Mouse (Mus musculus): Measurements from ENCODE around the gene Mical3. TPM values are rescaled to one million over a fixed set of nuclear protein-coding genes. Genes with fewer than 3 reads are reported as not detected.

The Mical3 gene
- polyA plus RNA-seq, 1 experiment from 2014 or later = 20.0 TPM

GRCm38 (mm10) chr6:120943079-120943478 is 187.7 kb downstream of the Mical3 start:
- Histone ChIP-seq H3K9ac (no peak overlapping the region), H3K4me3 (no peak overlapping the region), H3K27ac (no peak overlapping the region), H3K36me3 (peaks cover 15% of the 10 kb centered on the region), H3K4me1 (no peaks in the 10 kb centered on the region), H3K27me3 (no peaks in the 10 kb centered on the region), H3K4me2 (no peak overlapping the region), H3K9me3 (no peaks in the 10 kb centered on the region)
- no peak for ATAC-seq (ENCODE audit: borderline replicate concordance, extremely low read depth, low FRiP score, low TSS enrichment)
- WGBS = 64% methylated on average over 2 of the region's 2 CpGs

DNA sequence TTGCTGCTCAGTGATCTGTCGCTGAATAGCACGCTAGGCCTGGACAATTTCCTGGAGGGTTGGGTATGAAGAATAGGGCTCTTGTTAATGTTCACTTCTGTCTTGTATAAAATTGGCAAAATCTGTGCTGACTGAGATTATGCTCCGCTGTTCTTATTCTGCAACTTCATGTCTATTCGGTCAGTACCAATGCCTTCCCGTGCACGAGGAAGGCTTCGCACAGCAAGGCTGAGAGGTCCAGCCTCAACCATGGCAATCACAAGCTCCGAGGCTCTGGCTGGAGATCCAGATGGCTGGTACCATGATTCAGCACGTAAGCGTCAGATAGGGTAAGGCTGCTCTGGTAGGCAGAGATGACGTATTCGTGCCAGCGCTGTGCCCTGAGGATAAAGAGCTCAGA is 189.2 kb downstream of the Mical3 start:
- no peak overlapping the region for H3K9ac ChIP-seq
- H3K27me3 ChIP-seq = no peaks in the 10 kb centered on the region
- H3K27ac ChIP-seq = no peak overlapping the region
- no peak for ATAC-seq (ENCODE audit: borderline replicate concordance, extremely low read depth, low FRiP score, low TSS enrichment)
- H3K36me3 ChIP-seq = peaks cover 9% of the 10 kb centered on the region; the same call in 1 of the 2 replicates
- WGBS = 94% methylated on average over 13 of the region's 13 CpGs
- H3K4me1 ChIP-seq = no peaks in the 10 kb centered on the region
- H3K4me3 ChIP-seq = no peak overlapping the region
- H3K4me2 ChIP-seq = no peak overlapping the region
- no peaks in the 10 kb centered on the region for H3K9me3 ChIP-seq

DNA sequence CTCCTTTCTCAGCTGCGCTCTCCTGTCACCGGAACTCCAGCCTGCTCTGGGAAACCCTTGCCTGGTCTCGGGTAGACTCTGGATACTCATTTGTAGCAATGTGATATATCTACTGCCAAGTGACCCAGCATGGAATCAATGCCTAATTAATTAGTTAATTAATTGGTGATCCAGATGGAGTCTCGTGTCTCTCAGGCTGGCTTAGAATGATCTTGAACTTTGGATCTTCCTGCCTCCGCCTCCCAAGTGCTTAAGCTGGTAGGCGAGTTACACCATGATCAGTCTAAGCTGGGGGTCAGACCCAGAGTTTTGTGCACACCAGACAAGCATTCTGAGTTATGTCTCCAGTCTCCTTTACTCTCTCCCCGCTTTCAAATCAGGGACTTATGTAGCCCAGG is 189.7 kb downstream of the Mical3 start:
- WGBS = 82% methylated on average over 7 of the region's 7 CpGs
- Histone ChIP-seq H3K36me3 (peaks cover 9% of the 10 kb centered on the region; the same call in 1 of the 2 replicates), H3K4me1 (no peaks in the 10 kb centered on the region), H3K27ac (no peak overlapping the region), H3K27me3 (no peaks in the 10 kb centered on the region), H3K4me3 (no peak overlapping the region), H3K9ac (no peak overlapping the region), H3K9me3 (no peaks in the 10 kb centered on the region), H3K4me2 (no peak overlapping the region)
- ATAC-seq (ENCODE audit: borderline replicate concordance, extremely low read depth, low FRiP score, low TSS enrichment) = no peak

DNA sequence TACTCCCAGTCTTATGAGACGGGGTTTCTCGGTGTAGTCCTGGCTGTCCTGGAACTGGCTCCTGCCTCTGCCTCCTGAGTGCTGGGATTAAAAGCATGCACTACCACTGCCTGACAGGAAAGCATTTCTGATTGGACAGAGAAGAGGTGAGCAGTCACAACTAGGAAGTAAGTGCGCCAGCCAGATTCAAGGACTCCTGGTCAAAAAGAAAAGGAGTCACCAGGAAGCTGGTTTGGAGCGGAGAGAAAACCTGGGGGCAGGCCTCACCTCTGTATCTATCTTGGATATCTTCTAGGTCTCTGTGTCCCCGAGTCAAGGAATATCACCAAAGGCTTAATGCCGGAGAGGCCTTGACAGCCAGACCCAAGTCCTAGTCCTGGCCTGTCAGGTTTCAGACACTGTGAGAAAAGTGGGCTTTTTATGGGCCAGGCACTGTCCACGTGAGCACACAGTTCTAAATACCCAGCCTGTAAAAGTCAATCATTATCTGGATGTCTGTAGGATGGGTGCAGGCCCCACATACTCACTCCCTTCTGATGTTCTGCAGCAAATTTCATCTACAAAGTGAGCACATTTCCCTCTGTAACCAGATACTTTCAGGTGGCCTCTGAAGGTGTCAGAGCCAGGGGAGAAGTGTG is 190.2 kb downstream of the Mical3 start:
- ATAC-seq (ENCODE audit: borderline replicate concordance, extremely low read depth, low FRiP score, low TSS enrichment) = no peak
- Histone ChIP-seq H3K9ac (no peak overlapping the region), H3K4me1 (no peaks in the 10 kb centered on the region), H3K9me3 (no peaks in the 10 kb centered on the region), H3K4me2 (no peak overlapping the region), H3K4me3 (no peak overlapping the region), H3K27me3 (no peaks in the 10 kb centered on the region), H3K36me3 (peaks cover 9% of the 10 kb centered on the region; the same call in 1 of the 2 replicates), H3K27ac (no peak overlapping the region)
- WGBS = 84% methylated on average over 7 of the region's 7 CpGs

DNA sequence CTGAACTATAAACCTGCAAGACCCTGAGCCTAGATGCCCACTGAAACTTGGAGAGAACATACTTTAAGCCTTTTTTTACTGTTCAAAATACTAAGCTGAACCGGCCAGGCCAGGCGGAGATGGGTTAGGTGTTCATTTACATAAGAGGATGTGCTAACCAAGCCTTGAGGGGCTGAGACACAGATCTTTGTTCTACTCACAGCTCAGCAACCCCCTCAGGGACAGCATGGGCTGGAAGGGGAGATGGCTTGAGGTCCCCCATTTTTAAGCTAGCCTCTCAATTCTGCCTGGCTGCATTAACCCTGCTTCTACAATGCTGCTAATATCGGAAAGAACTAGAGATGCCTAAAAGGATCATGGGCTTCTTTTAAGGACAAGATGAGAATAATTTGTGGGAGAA is 191.0 kb downstream of the Mical3 start:
- no peak for ATAC-seq (ENCODE audit: borderline replicate concordance, extremely low read depth, low FRiP score, low TSS enrichment)
- no peak overlapping the region for H3K27ac ChIP-seq
- H3K4me3 ChIP-seq = no peak overlapping the region
- H3K27me3 ChIP-seq = no peaks in the 10 kb centered on the region
- no peak overlapping the region for H3K4me2 ChIP-seq
- H3K36me3 ChIP-seq = peaks cover 4% of the 10 kb centered on the region; the same call in 1 of the 2 replicates
- no peaks in the 10 kb centered on the region for H3K4me1 ChIP-seq
- no peaks in the 10 kb centered on the region for H3K9me3 ChIP-seq
- no peak overlapping the region for H3K9ac ChIP-seq
- WGBS = 78% methylated on average over 3 of the region's 3 CpGs

DNA sequence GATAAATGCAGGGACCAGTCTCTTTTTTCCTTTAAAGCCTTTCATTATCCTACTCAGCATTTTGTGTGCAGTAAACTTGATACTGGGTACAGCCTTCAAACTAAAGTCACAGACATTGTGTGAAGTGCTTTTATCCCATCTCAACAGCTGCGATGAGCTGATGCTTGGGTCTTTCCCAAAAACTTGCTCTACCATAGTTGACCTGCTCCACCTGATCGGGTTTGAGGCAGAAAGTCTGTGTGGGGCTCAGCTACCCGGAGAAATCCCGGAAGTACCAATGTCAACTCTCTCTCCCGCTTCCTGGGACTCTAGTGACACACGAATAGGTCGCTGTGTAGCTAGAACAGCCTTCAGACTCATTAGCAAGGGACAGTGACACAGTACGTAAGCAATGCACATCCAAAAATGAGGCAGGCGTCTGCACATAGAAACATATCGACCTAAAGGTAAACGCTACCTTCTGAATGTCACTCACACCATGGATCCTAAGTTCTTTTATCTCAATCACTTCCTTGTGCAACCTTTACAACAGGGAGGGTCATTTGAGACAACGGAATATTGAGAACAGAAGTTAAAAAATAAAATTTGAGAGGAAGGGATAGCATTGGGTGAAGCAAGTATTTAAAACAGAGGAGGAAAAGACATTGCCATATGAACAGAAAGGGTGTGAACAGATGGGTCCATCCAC is 191.9 kb downstream of the Mical3 start:
- Histone ChIP-seq H3K4me1 (no peaks in the 10 kb centered on the region), H3K36me3 (peaks cover 6% of the 10 kb centered on the region), H3K9me3 (no peaks in the 10 kb centered on the region), H3K4me2 (no peak overlapping the region), H3K27ac (no peak overlapping the region), H3K27me3 (no peaks in the 10 kb centered on the region), H3K4me3 (no peak overlapping the region), H3K9ac (no peak overlapping the region)
- 77% methylated on average over 12 of the region's 12 CpGs for WGBS
- ATAC-seq (ENCODE audit: borderline replicate concordance, extremely low read depth, low FRiP score, low TSS enrichment) = no peak

DNA sequence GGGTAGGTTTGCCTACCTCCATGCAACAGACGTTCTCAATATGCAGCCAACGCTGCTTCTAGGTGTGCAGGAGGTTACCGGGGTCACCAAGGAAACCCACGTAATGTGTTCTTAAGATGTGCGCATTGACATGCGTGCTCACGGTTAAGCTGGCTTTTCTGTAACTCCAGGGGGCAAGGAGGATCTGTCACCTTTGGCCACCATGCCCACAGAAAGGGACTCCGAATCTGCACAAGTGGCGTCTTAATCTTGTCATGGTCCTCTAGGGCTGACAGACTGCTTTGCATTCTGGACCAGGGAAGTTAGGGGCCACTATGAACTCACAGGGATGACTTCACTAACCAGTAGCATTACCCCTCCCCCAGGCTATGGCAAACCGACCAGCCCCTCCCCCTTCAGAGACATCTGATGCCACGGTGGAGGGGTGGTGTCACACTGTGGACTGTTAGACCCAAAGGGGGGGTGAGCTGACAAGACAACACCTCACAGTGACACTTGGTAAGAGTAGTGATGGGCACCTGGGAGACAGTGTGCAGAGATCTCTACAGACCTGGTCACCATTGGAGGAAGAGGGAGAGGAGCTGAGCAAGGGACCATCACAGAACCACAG is 192.7 kb downstream of the Mical3 start:
- H3K4me2 ChIP-seq = no peak overlapping the region
- no peak overlapping the region for H3K27ac ChIP-seq
- peaks cover 9% of the 10 kb centered on the region for H3K36me3 ChIP-seq
- no peak for ATAC-seq (ENCODE audit: borderline replicate concordance, extremely low read depth, low FRiP score, low TSS enrichment)
- H3K27me3 ChIP-seq = no peaks in the 10 kb centered on the region
- no peaks in the 10 kb centered on the region for H3K9me3 ChIP-seq
- 79% methylated on average over 11 of the region's 11 CpGs for WGBS
- no peaks in the 10 kb centered on the region for H3K4me1 ChIP-seq
- no peak overlapping the region for H3K9ac ChIP-seq
- no peak overlapping the region for H3K4me3 ChIP-seq

DNA sequence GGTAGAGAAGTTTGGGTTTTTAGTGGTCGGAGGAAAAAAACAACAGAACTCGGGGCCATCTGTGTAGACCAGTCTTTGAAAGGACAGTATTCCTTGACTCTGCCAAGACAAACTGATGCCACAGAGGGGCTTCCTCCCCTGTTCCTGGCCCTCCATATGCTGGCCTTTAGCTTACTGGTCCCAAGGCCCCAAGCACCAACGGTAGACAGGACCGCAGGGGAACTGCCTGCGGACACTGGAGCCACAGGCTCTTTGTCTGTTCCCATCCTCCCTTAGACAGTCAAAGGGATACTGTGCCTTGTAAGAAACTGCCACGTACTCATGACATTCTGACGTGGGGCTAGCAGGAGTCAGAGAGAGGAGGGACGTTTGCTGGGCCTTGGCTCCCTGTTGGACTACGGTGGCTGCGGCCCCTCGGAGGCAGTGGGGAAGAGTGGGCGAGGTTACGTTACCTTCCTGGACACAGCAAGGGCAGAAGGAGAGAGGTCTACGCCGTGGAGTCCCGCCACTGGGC is 193.6 kb downstream of the Mical3 start:
- Histone ChIP-seq H3K27ac (no peak overlapping the region), H3K36me3 (peaks cover 14% of the 10 kb centered on the region), H3K4me2 (no peak overlapping the region), H3K4me1 (no peaks in the 10 kb centered on the region), H3K9ac (no peak overlapping the region), H3K9me3 (no peaks in the 10 kb centered on the region), H3K4me3 (no peak overlapping the region), H3K27me3 (no peaks in the 10 kb centered on the region)
- ATAC-seq (ENCODE audit: borderline replicate concordance, extremely low read depth, low FRiP score, low TSS enrichment) = no peak
- WGBS = 72% methylated on average over 16 of the region's 16 CpGs

DNA sequence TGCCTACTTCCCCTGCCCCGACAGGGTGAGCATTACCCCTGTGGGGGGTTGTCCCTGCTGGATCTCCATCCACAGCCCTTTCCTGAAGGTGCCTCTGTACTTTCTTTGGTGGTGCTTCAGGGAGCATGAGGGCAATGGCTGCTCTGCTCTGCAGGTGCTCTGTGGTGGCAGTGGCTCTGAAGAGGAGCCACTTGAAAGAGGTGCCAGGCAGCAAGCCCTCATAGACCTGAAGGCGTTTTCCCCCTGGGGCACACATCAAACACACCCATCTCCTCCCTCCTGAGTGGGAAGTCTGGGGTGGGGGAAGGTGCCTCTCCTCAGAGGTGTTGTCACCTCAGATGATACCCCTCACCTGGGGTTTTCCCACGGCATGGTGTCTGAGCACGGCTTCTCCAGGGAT is 196.6 kb downstream of the Mical3 start:
- Histone ChIP-seq H3K27ac (no peak overlapping the region), H3K9ac (no peak overlapping the region), H3K4me1 (no peaks in the 10 kb centered on the region), H3K4me2 (no peak overlapping the region), H3K4me3 (no peak overlapping the region), H3K36me3 (peaks cover 17% of the 10 kb centered on the region), H3K9me3 (no peaks in the 10 kb centered on the region), H3K27me3 (no peaks in the 10 kb centered on the region)
- WGBS = 70% methylated on average over 4 of the region's 4 CpGs
- ATAC-seq (ENCODE audit: borderline replicate concordance, extremely low read depth, low FRiP score, low TSS enrichment) = no peak

- Histone ChIP-seq H3K4me3 (no peak overlapping the region), H3K27me3 (no peaks in the 10 kb centered on the region), H3K9me3 (no peaks in the 10 kb centered on the region), H3K36me3 (peaks cover 17% of the 10 kb centered on the region), H3K27ac (no peak overlapping the region), H3K9ac (no peak overlapping the region), H3K4me1 (no peaks in the 10 kb centered on the region), H3K4me2 (no peak overlapping the region)
- WGBS = 79% methylated on average over 7 of the region's 7 CpGs
- ATAC-seq (ENCODE audit: borderline replicate concordance, extremely low read depth, low FRiP score, low TSS enrichment) = no peak
These were observed 197.1 kb downstream of the Mical3 start for GRCm38 (mm10) chr6:120933670-120934069.

DNA sequence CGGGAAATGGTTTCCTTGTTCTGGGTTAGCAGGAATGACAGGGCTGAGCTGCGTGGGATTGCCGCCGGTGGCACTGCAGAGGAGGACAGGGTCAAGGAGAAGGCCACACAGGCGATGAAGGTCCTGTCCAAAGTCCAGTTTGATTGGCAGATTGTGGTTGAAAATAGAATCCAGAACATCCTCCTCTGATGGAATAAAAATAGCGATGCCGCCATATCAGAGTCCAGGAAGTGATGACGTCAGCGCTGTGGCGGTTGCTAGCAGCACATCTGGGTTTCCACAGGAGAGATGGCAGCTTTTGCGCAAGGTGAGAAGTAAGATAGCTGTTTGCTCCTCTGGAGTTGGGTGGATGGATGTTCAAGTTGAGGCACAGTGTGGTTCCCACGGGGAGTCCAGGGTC is 198.2 kb downstream of the Mical3 start:
- Histone ChIP-seq H3K36me3 (peaks cover 17% of the 10 kb centered on the region), H3K27me3 (no peaks in the 10 kb centered on the region), H3K9me3 (no peaks in the 10 kb centered on the region), H3K27ac (no peak overlapping the region), H3K4me1 (no peaks in the 10 kb centered on the region), H3K4me3 (no peak overlapping the region), H3K9ac (no peak overlapping the region), H3K4me2 (no peak overlapping the region)
- ATAC-seq (ENCODE audit: borderline replicate concordance, extremely low read depth, low FRiP score, low TSS enrichment) = no peak
- 82% methylated on average over 12 of the region's 12 CpGs for WGBS

All from lung, embryonic 15.5 days (tissue).